Mouse (Mus musculus) bone marrow, adult 2 months (tissue): ENCODE results near the gene Rab40c.

Experiments used
- CTCF ChIP-seq: fragments of 200-500 bp; IDR thresholded peaks from 2 replicates; pipeline ENCODE4 v1.5.1; 2011; ENCODE audit warnings: low read length, control low read depth; ENCODE audit not compliant: control insufficient read depth, insufficient read depth
- POLR2A ChIP-seq: fragments of 200-500 bp; IDR thresholded peaks from 2 replicates; pipeline ENCODE4 v1.6.1; 2011; ENCODE audit warnings: low read depth, mild to moderate bottlenecking, control low read depth, low read length, borderline replicate concordance; ENCODE audit not compliant: control insufficient read depth

DNA sequence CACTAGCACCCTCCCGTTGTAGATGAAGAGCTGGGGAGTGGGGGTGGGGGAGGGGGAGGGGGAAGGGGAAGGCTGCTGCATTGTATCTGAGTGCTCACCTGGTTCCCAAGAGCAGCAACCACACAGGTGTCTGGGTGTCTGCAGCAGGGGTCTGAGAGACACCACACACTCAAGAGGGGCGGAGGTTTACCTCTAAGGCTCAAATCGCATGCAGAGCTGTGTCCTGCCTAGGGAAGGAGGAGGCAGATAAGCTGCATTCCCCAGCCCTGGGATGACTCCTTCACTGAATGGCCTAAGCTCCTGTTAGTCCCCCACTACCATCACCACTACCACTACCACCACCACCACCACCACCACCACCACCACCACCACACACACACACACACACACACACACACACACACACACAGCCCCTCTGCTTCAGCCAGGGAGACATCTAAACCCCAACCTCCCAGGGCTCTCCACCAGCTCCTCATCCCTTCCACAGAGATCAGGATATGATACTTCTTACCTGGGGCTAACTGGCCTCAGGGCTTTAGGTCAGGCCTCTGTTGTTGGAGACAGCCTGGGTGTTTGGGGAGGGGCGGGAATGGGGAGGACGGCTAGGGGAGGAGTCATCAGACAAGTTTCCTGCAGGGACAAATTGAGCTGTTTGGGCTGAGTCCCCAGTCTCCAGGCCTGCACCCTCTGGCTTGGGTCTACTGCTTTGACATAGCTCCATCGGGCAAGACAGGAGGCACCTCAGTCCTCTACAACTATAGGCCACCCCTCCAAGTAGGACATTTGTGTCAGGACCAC lies 25.0 kb upstream of the Rab40c start, which contains the start of the genes Pigq and Nhlrc4:
- TF ChIP-seq CTCF (no peak), POLR2A (no peak)
